Comparison of ENCODE assay signal across 7 mouse cellular contexts in genomic region chr15:99031388-99031675, GRCm38 (mm10). TPM values are rescaled to one million over a fixed set of nuclear protein-coding genes. Genes with fewer than 3 reads are reported as not detected.
DNase-seq lines count a peak whose midpoint lies in the region; ATAC-seq and TF ChIP-seq lines count a peak whose summit lies in the region.

No protein-coding gene starts in this region.

- peaks cover 6% of the 10 kb centered on the region for H3K4me1 ChIP-seq in lung, adult 2 months (ENCODE audit: control insufficient read depth, insufficient read depth, low read length)
- H3K4me1 ChIP-seq in bone marrow macrophage, adult 2 months (ENCODE audit: control insufficient read depth, insufficient read depth, low read length): peaks cover 20% of the 10 kb centered on the region
- peaks cover 45% of the 10 kb centered on the region for H3K4me1 ChIP-seq in hindbrain, embryonic 10.5 days (replicated peaks)
- peaks cover 28% of the 10 kb centered on the region for H3K4me1 ChIP-seq in midbrain, embryonic 13.5 days (replicated peaks)

- H3K4me2 ChIP-seq in midbrain, embryonic 13.5 days (replicated peaks): peak overlapping the region; percentile 74

- peak overlapping the region; percentile 39 for H3K4me3 ChIP-seq in lung, adult 2 months (replicated peaks; ENCODE audit: extremely low read depth, low read depth, low read length)
- peak overlapping the region; percentile 82 for H3K4me3 ChIP-seq in bone marrow macrophage, adult 2 months (ENCODE audit: insufficient read depth, low read length)
- peak overlapping the region; percentile 64 for H3K4me3 ChIP-seq in hindbrain, embryonic 10.5 days
- H3K4me3 ChIP-seq in midbrain, embryonic 13.5 days (replicated peaks): peak overlapping the region; percentile 43

- TF ChIP-seq POLR2A in lung, adult 2 months (IDR thresholded peaks at IDR 0.05; ENCODE audit: borderline replicate concordance, extremely low read depth, low read depth, low read length): no peak
- TF ChIP-seq POLR2A in bone marrow macrophage, adult 2 months (IDR thresholded peaks at IDR 0.05; ENCODE audit: borderline replicate concordance, low read depth, low read length): no peak

- no peak for ATAC-seq in midbrain, embryonic 13.5 days

- no peaks in the 10 kb centered on the region for H3K9me3 ChIP-seq in hindbrain, embryonic 10.5 days
- H3K9me3 ChIP-seq in midbrain, embryonic 13.5 days: no peaks in the 10 kb centered on the region

- H3K9ac ChIP-seq in midbrain, embryonic 13.5 days (replicated peaks): no peak overlapping the region

- peak overlapping the region; percentile 92 for H3K27ac ChIP-seq in bone marrow macrophage, adult 2 months (ENCODE audit: insufficient read depth, low read depth, low read length)
- H3K27ac ChIP-seq in hindbrain, embryonic 10.5 days: no peak overlapping the region
- no peak overlapping the region for H3K27ac ChIP-seq in midbrain, embryonic 13.5 days

- DNase-seq in lung, adult 2 months: no peak
- DNase-seq in lung, postnatal 25 days (ENCODE audit: low spot score): no peak
- no peak for DNase-seq in hindbrain, embryonic 10.5 days (ENCODE audit: low spot score)
- DNase-seq in ovary, postnatal 10 days (ENCODE audit: low spot score): no peak
- no peak for DNase-seq in urinary bladder, adult 18-20 months (ENCODE audit: low spot score in 2 of 2)

- TF ChIP-seq CTCF in lung, adult 2 months (IDR thresholded peaks at IDR 0.05; ENCODE audit: insufficient read depth, low read length): no peak
- no peak for TF ChIP-seq CTCF in bone marrow macrophage, adult 2 months (IDR thresholded peaks at IDR 0.05; ENCODE audit: low read depth, low read length)

- WGBS in lung, adult 2 months: 51% methylated on average over 4 of the region's 4 CpGs
- 84% methylated on average over 4 of the region's 4 CpGs for WGBS in hindbrain, embryonic 10.5 days
- WGBS in midbrain, embryonic 13.5 days: 87% methylated on average over 4 of the region's 4 CpGs

- H3K36me3 ChIP-seq in hindbrain, embryonic 10.5 days: peaks cover 27% of the 10 kb centered on the region
- H3K36me3 ChIP-seq in midbrain, embryonic 13.5 days: peaks cover 2% of the 10 kb centered on the region; the same call in 1 of the 2 replicates

- peaks cover 10% of the 10 kb centered on the region for H3K27me3 ChIP-seq in hindbrain, embryonic 10.5 days (ENCODE audit: insufficient read depth, poor library complexity, severe bottlenecking)
- H3K27me3 ChIP-seq in midbrain, embryonic 13.5 days: peaks cover 21% of the 10 kb centered on the region

RNA-seq across cellular contexts. Expression of gene Tuba1c, which starts 1.6 kb away (rescaled TPM):
- 72.7 and 91.7 TPM in 2 replicates for polyA plus RNA-seq in lung, adult 2 months (2012; rRNA removed)
- polyA plus RNA-seq in bone marrow macrophage, adult 2 months (2012; ENCODE audit: insufficient read depth, insufficient read length, missing spikeins): 134 and 173 TPM in 2 replicates
- polyA plus RNA-seq in hindbrain, embryonic 10.5 days (2016; fragmentation: Nextera tagmentation; extraction: Ambion mirVana): 111 and 135 TPM in 2 replicates
- polyA plus RNA-seq in midbrain, embryonic 13.5 days (2015; fragmentation: Nextera tagmentation; extraction: Ambion mirVana): 37.3 and 41.4 TPM in 2 replicates

RNA-seq across cellular contexts. Expression of gene Prph, which starts 23.6 kb away (rescaled TPM):
- 0.71 and 1.0 TPM in 2 replicates for polyA plus RNA-seq in lung, adult 2 months (2012; rRNA removed)
- polyA plus RNA-seq in bone marrow macrophage, adult 2 months (2012; ENCODE audit: insufficient read depth, insufficient read length, missing spikeins): not detected in 2 replicates
- polyA plus RNA-seq in hindbrain, embryonic 10.5 days (2016; fragmentation: Nextera tagmentation; extraction: Ambion mirVana): 9.7 and 14.4 TPM in 2 replicates
- polyA plus RNA-seq in midbrain, embryonic 13.5 days (2015; fragmentation: Nextera tagmentation; extraction: Ambion mirVana): 7.5 and 8.2 TPM in 2 replicates

RNA-seq across cellular contexts. Expression of gene Troap, which starts 43.0 kb away (rescaled TPM):
- 0.84 and 1.3 TPM in 2 replicates for polyA plus RNA-seq in lung, adult 2 months (2012; rRNA removed)
- 15.6 and 18.3 TPM in 2 replicates for polyA plus RNA-seq in bone marrow macrophage, adult 2 months (2012; ENCODE audit: insufficient read depth, insufficient read length, missing spikeins)
- 41.6 and 46.8 TPM in 2 replicates for polyA plus RNA-seq in hindbrain, embryonic 10.5 days (2016; fragmentation: Nextera tagmentation; extraction: Ambion mirVana)
- 13.3 and 14.6 TPM in 2 replicates for polyA plus RNA-seq in midbrain, embryonic 13.5 days (2015; fragmentation: Nextera tagmentation; extraction: Ambion mirVana)

RNA-seq across cellular contexts. Expression of gene C1ql4, which starts 56.3 kb away (rescaled TPM):
- polyA plus RNA-seq in lung, adult 2 months (2012; rRNA removed): not detected in 2 replicates
- not detected in 2 replicates for polyA plus RNA-seq in bone marrow macrophage, adult 2 months (2012; ENCODE audit: insufficient read depth, insufficient read length, missing spikeins)
- polyA plus RNA-seq in hindbrain, embryonic 10.5 days (2016; fragmentation: Nextera tagmentation; extraction: Ambion mirVana): 0.78 and 8.7 TPM in 2 replicates
- 10.1 and 13.7 TPM in 2 replicates for polyA plus RNA-seq in midbrain, embryonic 13.5 days (2015; fragmentation: Nextera tagmentation; extraction: Ambion mirVana)
